Mouse (Mus musculus) intestine, embryonic 15.5 days (tissue): Measurements from ENCODE around the gene Zfp385b. TPM values are rescaled to one million over a fixed set of nuclear protein-coding genes. Genes with fewer than 3 reads are reported as not detected.

Source experiments
- ATAC-seq: fragments of 200-750 bp; cut with Nextera tagmentation; 2 replicates; pipeline ENCODE4 v1.8.0; 2017; ENCODE audit warnings: moderate TSS enrichment, moderate library complexity
- H3K27ac ChIP-seq: fragments of 300-500 bp; sonication (generic); 2 replicates; pipeline ENCODE4 v1.5.1; 2015; ENCODE audit warnings: mild to moderate bottlenecking, inconsistent platforms
- H3K27me3 ChIP-seq: fragments of 300-500 bp; sonication (generic); replicated peaks from 2 replicates; pipeline ENCODE4 v1.6.1; 2015; ENCODE audit warnings: inconsistent platforms
- H3K36me3 ChIP-seq: fragments of 300-500 bp; sonication (generic); 2 replicates; pipeline ENCODE4 v1.6.1; 2015; ENCODE audit warnings: inconsistent platforms
- H3K4me1 ChIP-seq: fragments of 300-500 bp; sonication (generic); replicated peaks from 2 replicates; pipeline ENCODE4 v1.6.1; 2015; ENCODE audit warnings: inconsistent platforms
- H3K4me2 ChIP-seq: fragments of 300-500 bp; sonication (generic); replicated peaks from 2 replicates; pipeline ENCODE4 v1.6.1; 2015; ENCODE audit warnings: mild to moderate bottlenecking, inconsistent platforms
- H3K4me3 ChIP-seq: fragments of 300-500 bp; sonication (generic); replicated peaks from 2 replicates; pipeline ENCODE4 v1.5.1; 2015; ENCODE audit warnings: inconsistent platforms
- H3K9ac ChIP-seq: fragments of 300-500 bp; sonication (generic); 2 replicates; pipeline ENCODE4 v1.6.1; 2015; ENCODE audit warnings: inconsistent platforms
- H3K9me3 ChIP-seq: fragments of 300-500 bp; sonication (generic); 2 replicates; pipeline ENCODE4 v1.6.1; 2016; ENCODE audit warnings: inconsistent platforms
- WGBS: fragments of 180-500 bp; shearing (Covaris S2); methylation state at CpG from one replicate; pipeline ENCODE4 v1.1.7; 2015; 5-methylcytosine and 5-hydroxymethylcytosine counted together
- polyA plus RNA-seq: library from polyadenylated mRNA; unstranded; fragments of >200 nt; fragmentation: Nextera tagmentation; extraction: Ambion mirVana; gene quantifications from 2 replicates; pipeline ENCODE4 v1.2.1, GENCODE M21; 2015

The Zfp385b gene
- polyA plus RNA-seq, 1 experiment from 2014 or later, result 7.5 TPM

- Histone ChIP-seq H3K4me1 (0 out of 2 replicates have a peak, but pooled peaks cover 3% of the 10 kb centered on the region), H3K27ac (no peak overlapping the region), H3K4me2 (no peak overlapping the region), H3K36me3 (no peaks in the 10 kb centered on the region), H3K27me3 (no peaks in the 10 kb centered on the region), H3K9ac (no peak overlapping the region), H3K4me3 (no peak overlapping the region), H3K9me3 (no peaks in the 10 kb centered on the region)
- WGBS, result 65% methylated on average over 6 of the region's 6 CpGs
- ATAC-seq, result no peak
Observed at GRCm38 (mm10) chr2:77500480-77500879, 319.0 kb downstream of the Zfp385b start.

- no peak overlapping the region for H3K9ac ChIP-seq
- ATAC-seq, result no peak
- no peaks in the 10 kb centered on the region for H3K4me1 ChIP-seq
- H3K27me3 ChIP-seq, result no peaks in the 10 kb centered on the region
- 82% methylated on average over 4 of the region's 4 CpGs for WGBS
- H3K4me3 ChIP-seq, result no peak overlapping the region
- no peaks in the 10 kb centered on the region for H3K36me3 ChIP-seq
- H3K4me2 ChIP-seq, result no peak overlapping the region
- no peaks in the 10 kb centered on the region for H3K9me3 ChIP-seq
- no peak overlapping the region for H3K27ac ChIP-seq
Observed at GRCm38 (mm10) chr2:77498379-77498778, 321.1 kb downstream of the Zfp385b start.

GRCm38 (mm10) chr2:77497942-77498341 lies 321.5 kb downstream of the Zfp385b start:
- no peak overlapping the region for H3K27ac ChIP-seq
- no peaks in the 10 kb centered on the region for H3K9me3 ChIP-seq
- H3K9ac ChIP-seq, result no peak overlapping the region
- WGBS, result 90% methylated on average over 6 of the region's 6 CpGs
- no peak for ATAC-seq
- H3K4me3 ChIP-seq, result no peak overlapping the region
- H3K27me3 ChIP-seq, result no peaks in the 10 kb centered on the region
- no peaks in the 10 kb centered on the region for H3K36me3 ChIP-seq
- no peaks in the 10 kb centered on the region for H3K4me1 ChIP-seq
- H3K4me2 ChIP-seq, result no peak overlapping the region

DNA sequence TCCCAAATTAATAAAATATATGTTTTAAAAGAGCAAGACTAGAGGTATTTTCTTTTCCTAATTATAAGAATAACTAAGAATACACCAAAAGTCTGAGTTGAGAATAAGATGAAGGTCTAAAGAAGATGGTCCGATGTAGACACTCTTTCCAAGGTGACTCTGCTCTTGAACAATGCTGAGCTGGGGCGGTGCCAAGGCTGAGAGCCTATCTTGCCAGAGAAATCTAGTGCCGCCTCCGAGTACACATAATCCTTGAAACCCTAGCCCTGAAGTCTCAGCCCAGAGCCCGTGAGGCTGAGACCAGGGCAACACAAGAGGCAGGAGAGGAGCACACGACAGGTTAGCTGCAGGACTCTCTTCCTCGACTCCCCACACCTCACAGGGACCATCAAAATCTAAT lies 323.4 kb downstream of the Zfp385b start:
- no peak for ATAC-seq
- Histone ChIP-seq H3K9ac (no peak overlapping the region), H3K4me2 (no peak overlapping the region), H3K9me3 (no peaks in the 10 kb centered on the region), H3K4me3 (no peak overlapping the region), H3K27ac (no peak overlapping the region), H3K27me3 (no peaks in the 10 kb centered on the region), H3K36me3 (no peaks in the 10 kb centered on the region), H3K4me1 (no peaks in the 10 kb centered on the region)
- WGBS, result 92% methylated on average over 7 of the region's 7 CpGs

DNA sequence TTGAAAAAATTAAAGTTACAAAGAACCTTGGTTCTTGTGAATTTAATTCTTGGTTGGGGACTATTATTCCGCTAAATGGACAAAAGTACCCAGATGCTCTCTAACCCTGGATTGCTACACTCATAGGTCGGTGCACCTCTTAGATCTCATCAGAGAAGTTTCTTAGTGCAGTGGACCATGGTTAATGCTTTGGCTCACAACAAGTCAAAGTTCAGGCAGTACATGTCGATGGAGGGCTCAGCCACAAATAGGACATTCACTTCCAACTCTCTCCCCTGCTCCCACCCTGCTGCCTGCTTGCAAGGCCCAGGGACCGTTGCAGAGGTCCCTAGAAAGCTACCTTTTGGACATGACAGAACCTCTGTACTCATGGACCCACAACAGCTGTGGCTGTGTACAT lies 324.1 kb downstream of the Zfp385b start:
- Histone ChIP-seq H3K9ac (no peak overlapping the region), H3K9me3 (no peaks in the 10 kb centered on the region), H3K27me3 (no peaks in the 10 kb centered on the region), H3K27ac (no peak overlapping the region), H3K4me3 (no peak overlapping the region), H3K4me1 (no peaks in the 10 kb centered on the region), H3K4me2 (no peak overlapping the region), H3K36me3 (no peaks in the 10 kb centered on the region)
- no peak for ATAC-seq
- 91% methylated on average over 4 of the region's 4 CpGs for WGBS

DNA sequence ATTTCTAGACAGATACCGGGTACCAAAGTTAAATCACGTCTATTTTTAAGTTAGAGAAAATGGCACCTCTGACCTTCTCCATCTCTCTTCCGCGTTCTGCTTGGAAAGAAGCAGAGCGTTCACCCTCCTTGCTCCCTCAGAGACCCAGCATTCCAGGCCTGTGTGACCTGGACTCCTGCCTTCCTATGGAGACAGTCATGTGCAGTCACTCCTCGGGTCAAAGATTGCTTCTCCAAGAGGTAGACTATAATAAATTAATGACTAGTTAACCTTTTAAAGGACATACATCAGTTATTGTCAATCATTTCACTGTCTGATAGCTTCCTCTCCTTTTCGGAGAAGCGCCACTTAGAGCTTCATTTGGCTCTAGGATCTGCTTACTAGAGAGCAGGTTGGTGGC lies 325.7 kb downstream of the Zfp385b start:
- Histone ChIP-seq H3K4me3 (no peak overlapping the region), H3K9ac (no peak overlapping the region), H3K4me1 (no peaks in the 10 kb centered on the region), H3K36me3 (no peaks in the 10 kb centered on the region), H3K27me3 (no peaks in the 10 kb centered on the region), H3K9me3 (no peaks in the 10 kb centered on the region), H3K27ac (no peak overlapping the region), H3K4me2 (no peak overlapping the region)
- ATAC-seq, result no peak
- 90% methylated on average over 8 of the region's 8 CpGs for WGBS

GRCm38 (mm10) chr2:77487151-77487550 lies 332.3 kb downstream of the Zfp385b start:
- Histone ChIP-seq H3K9me3 (no peaks in the 10 kb centered on the region), H3K36me3 (no peaks in the 10 kb centered on the region), H3K27me3 (no peaks in the 10 kb centered on the region), H3K27ac (no peak overlapping the region), H3K4me3 (no peak overlapping the region), H3K9ac (no peak overlapping the region), H3K4me1 (no peaks in the 10 kb centered on the region), H3K4me2 (no peak overlapping the region)
- no peak for ATAC-seq
- 86% methylated on average over 8 of the region's 8 CpGs for WGBS

GRCm38 (mm10) chr2:77481274-77481673 lies 338.2 kb downstream of the Zfp385b start:
- no peak overlapping the region for H3K9ac ChIP-seq
- H3K4me1 ChIP-seq, result no peaks in the 10 kb centered on the region
- H3K36me3 ChIP-seq, result no peaks in the 10 kb centered on the region
- no peak overlapping the region for H3K4me3 ChIP-seq
- 90% methylated on average over 10 of the region's 10 CpGs for WGBS
- H3K27me3 ChIP-seq, result no peaks in the 10 kb centered on the region
- no peak for ATAC-seq
- H3K4me2 ChIP-seq, result no peak overlapping the region
- H3K27ac ChIP-seq, result no peak overlapping the region
- no peaks in the 10 kb centered on the region for H3K9me3 ChIP-seq

DNA sequence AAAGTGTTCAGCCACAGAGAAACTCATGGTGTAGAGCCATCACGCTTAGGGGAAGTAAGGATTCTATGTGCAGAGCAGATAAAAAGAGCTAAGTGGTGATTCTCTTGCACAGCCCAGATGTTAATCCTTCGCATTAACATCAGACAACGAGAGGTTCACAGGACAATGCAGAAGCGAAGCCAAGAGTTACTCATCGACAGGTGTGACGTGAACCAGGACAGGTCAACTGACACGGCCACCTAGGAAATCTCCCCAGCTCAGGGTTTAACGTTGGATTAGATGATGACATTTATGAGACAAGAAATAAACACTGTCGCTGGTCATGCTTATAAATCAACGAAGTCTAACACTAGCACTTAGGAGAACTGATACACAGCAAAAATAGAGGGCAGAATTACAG lies 341.9 kb downstream of the Zfp385b start:
- H3K36me3 ChIP-seq, result no peaks in the 10 kb centered on the region
- ATAC-seq, result no peak
- no peaks in the 10 kb centered on the region for H3K4me1 ChIP-seq
- H3K4me2 ChIP-seq, result no peak overlapping the region
- H3K27me3 ChIP-seq, result no peaks in the 10 kb centered on the region
- 37% methylated on average over 10 of the region's 10 CpGs for WGBS
- no peaks in the 10 kb centered on the region for H3K9me3 ChIP-seq
- no peak overlapping the region for H3K27ac ChIP-seq
- H3K4me3 ChIP-seq, result no peak overlapping the region
- H3K9ac ChIP-seq, result no peak overlapping the region

GRCm38 (mm10) chr2:77476444-77476843 lies 343.0 kb downstream of the Zfp385b start:
- no peaks in the 10 kb centered on the region for H3K36me3 ChIP-seq
- H3K9me3 ChIP-seq, result no peaks in the 10 kb centered on the region
- ATAC-seq, result no peak
- H3K9ac ChIP-seq, result no peak overlapping the region
- no peaks in the 10 kb centered on the region for H3K27me3 ChIP-seq
- H3K4me2 ChIP-seq, result no peak overlapping the region
- H3K27ac ChIP-seq, result no peak overlapping the region
- H3K4me3 ChIP-seq, result no peak overlapping the region
- 68% methylated on average over 8 of the region's 8 CpGs for WGBS
- no peaks in the 10 kb centered on the region for H3K4me1 ChIP-seq

- Histone ChIP-seq H3K27ac (no peak overlapping the region), H3K4me2 (no peak overlapping the region), H3K36me3 (no peaks in the 10 kb centered on the region), H3K9me3 (no peaks in the 10 kb centered on the region), H3K27me3 (no peaks in the 10 kb centered on the region), H3K9ac (no peak overlapping the region), H3K4me3 (no peak overlapping the region), H3K4me1 (no peaks in the 10 kb centered on the region)
- no peak for ATAC-seq
- WGBS, result 67% methylated on average over 11 of the region's 11 CpGs
Observed at GRCm38 (mm10) chr2:77472254-77472837, 347.1 kb downstream of the Zfp385b start.

- ATAC-seq, result no peak
- no peak overlapping the region for H3K4me2 ChIP-seq
- no peaks in the 10 kb centered on the region for H3K36me3 ChIP-seq
- no peak overlapping the region for H3K27ac ChIP-seq
- no peaks in the 10 kb centered on the region for H3K27me3 ChIP-seq
- H3K4me3 ChIP-seq, result no peak overlapping the region
- H3K4me1 ChIP-seq, result no peaks in the 10 kb centered on the region
- H3K9me3 ChIP-seq, result no peaks in the 10 kb centered on the region
- no peak overlapping the region for H3K9ac ChIP-seq
- 60% methylated on average over 7 of the region's 7 CpGs for WGBS
Observed at GRCm38 (mm10) chr2:77470716-77471115, 348.7 kb downstream of the Zfp385b start.

GRCm38 (mm10) chr2:77461413-77461812 lies 358.0 kb downstream of the Zfp385b start:
- Histone ChIP-seq H3K4me2 (no peak overlapping the region), H3K27ac (no peak overlapping the region), H3K9me3 (no peaks in the 10 kb centered on the region), H3K27me3 (no peaks in the 10 kb centered on the region), H3K4me1 (no peaks in the 10 kb centered on the region), H3K9ac (no peak overlapping the region), H3K4me3 (no peak overlapping the region), H3K36me3 (no peaks in the 10 kb centered on the region)
- 83% methylated on average over 10 of the region's 10 CpGs for WGBS
- no peak for ATAC-seq
